Mouse (Mus musculus) CD4-positive helper T cell, adult 2 months (primary cell): ENCODE measurements at regions not wholly inside any gene's neighbourhood (a gene's known extent, or its start where the extent isn't known, plus 50 kb on each side); places are given as distances from the start of the nearest gene placed in this dataset.

Experiments
- DNase-seq: peaks from one replicate; pipeline ENCODE4 v3.0.0-alpha.2; 2012; ENCODE audit warnings: low read depth, missing footprints, low spot score

DNA sequence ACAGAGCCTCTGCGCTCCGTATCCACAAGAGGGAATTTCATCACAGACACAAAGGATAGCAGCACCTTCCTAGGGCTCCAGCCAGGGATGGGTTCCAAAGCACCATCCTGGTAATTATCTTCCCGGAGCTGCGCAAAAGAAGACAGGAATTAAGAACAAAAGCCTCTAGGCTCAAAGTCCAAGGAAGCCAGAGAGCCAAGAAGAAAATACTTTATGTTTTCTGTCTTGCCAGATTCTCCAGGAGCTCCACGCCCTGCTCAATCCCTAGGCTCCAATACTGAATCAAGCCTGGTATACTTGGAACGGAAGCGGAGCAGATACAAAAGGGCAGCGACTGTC lies 54.4 kb downstream of the Irf2bpl start:
- DNase-seq = no peak

DNA sequence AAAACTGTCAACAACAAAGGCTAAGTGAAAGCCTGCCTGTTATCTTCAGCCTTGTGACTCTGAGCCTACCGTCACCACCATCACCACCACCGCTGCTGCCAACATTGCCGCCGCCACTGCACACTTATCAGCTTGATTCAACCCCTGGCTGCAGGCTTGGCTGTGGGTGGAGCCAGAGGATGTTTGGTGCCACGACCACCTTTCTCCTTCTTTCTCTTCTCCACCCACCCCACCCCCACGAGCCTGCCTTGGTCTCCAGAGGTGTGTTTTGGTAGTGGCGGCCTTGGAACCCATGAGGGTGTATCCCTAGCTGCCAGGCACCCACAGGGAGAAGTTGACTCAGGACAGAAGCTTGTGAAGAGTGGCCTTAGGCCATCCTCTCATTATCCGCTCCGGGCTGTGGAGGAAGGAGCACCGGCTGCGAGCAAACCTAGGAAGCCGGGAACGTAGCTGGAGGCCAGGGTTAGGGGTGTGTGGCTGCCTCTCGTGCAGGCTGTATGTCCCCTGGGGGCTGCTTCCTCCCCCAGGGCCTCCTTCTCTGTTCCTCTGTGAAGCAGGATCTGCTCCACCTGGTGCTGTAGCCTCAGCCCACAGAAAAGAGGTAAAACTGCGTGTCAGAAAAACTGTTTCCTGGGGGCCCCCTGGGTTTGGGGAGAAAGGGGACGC lies 54.9 kb downstream of the Irf2bpl start:
- peak; percentile 31 for DNase-seq

- DNase-seq = no peak
Observed at GRCm38 (mm10) chr12:86827241-86827606, 57.4 kb downstream of the Irf2bpl start.

DNA sequence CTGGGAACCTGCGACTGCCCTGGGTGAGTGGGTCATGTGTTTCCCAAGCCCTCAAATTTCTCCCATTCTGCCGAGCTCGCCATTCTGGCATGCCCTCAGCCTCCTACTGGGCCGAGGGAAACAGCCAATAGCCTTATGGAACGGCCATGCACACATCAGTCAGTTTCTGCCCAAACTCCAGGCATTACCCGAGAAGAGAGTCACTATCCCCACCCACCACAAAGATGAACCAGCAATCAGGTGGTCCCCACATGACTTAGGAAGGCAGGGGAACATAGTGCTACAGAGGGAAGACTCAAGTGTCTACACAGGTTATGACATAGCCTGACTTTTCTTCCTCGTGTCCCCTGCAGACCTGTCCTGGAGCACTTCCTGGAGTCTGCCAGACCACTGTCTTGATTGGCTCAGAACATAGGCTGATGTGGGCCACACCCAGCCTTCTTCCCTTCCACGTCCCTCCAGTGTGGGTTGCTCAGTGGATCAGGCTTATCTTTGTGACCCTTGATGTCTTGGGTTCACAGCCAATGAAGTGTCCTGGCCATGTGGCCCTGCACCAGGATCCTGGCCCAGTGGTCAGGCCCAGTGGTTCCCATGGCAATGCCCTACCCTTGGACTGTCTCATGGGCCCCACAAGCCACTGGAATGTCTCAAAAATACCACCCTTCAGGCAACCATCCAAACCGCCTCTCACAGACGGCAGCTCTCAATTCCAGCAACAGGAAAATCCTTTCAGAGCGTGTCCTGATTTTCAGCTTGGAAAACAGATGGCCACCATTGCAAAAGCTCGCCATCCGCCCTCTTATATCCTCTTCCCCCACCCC lies 58.0 kb downstream of the Irf2bpl start:
- no peak for DNase-seq

GRCm38 (mm10) chr12:86825584-86826419 lies 58.8 kb downstream of the Irf2bpl start:
- DNase-seq = peak; percentile 43

GRCm38 (mm10) chr12:86824860-86825583 lies 59.6 kb downstream of the Irf2bpl start:
- DNase-seq = peak; percentile 90

DNA sequence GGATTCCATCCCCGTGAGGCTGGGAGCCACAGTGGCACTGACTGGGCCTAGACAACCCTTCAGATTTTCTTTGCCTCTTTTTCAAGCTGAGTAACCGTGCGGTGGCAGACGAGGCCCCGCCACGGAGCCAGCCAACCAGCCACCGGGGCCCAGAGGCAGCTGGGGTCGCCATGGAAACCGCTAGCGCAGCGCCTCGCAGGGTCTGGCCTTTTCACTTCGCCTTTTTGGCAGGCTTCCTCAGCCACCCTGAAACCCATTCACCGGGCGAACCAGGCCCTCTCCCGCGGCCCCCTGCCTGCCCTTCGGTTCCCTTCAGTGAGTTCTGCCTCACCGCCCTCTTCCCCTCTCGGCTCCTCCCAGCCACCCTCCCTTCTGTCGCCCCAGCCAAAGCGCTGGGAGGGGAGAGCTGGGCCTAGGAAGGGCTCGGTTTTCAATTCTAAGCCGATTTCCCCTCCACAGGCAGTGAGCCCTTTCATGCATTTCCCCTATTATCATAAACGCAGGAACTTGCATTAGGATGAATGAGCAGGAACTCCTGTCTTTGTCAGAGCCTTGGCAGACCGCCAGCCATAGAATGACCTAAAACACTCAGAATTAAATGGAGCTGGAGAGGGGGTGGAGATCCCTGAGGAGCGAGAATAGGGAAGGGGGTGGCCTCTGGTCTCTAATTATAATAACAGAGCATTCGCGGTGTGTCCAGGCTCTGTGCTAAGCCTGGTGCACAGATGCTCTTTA lies 60.6 kb downstream of the Irf2bpl start:
- peak; percentile 89 for DNase-seq

GRCm38 (mm10) chr12:86823488-86823854 lies 61.1 kb downstream of the Irf2bpl start:
- DNase-seq = no peak

GRCm38 (mm10) chr12:86821183-86821582 lies 63.4 kb downstream of the Irf2bpl start:
- no peak for DNase-seq

DNA sequence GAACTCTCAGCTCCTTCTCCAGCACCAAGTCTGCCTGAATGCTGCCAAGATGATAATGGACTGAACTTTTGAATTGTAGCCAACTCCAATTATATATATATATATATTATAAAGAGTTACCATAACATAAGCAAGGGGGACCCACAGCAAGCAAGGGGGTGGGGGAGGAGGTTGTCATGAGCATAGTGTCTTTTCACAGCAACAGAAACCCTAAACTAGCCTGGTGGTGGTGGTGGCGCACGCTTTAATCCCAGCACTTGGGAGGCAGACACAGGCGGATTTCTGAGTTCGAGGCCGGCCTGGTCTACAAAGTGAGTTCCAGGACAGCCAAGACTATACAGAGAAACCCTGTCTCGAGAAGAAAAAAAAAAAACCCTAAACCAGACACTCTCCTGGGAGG lies 65.0 kb downstream of the Irf2bpl start:
- DNase-seq = no peak

DNA sequence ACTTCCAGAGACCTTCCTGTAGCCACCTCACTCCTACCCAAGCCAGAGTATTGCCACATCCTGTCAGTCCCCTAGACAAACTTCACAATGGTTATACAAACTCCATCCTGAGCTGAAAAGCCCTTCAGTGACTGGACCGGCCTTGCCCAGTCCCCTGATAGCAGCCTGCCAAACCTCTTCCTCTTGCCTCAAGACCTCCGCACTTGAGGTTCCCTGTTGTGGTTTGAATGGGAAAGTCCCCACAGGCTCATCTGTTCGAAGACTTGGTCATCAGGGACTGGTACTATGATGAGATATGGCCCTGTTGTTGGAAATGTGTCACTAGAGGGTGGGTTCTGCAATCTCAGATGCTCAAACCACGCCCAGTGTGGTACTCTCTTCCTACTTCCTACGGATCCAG lies 65.4 kb downstream of the Irf2bpl start:
- peak; percentile 78 for DNase-seq

GRCm38 (mm10) chr12:86818201-86818600 lies 66.4 kb downstream of the Irf2bpl start:
- DNase-seq = no peak

DNA sequence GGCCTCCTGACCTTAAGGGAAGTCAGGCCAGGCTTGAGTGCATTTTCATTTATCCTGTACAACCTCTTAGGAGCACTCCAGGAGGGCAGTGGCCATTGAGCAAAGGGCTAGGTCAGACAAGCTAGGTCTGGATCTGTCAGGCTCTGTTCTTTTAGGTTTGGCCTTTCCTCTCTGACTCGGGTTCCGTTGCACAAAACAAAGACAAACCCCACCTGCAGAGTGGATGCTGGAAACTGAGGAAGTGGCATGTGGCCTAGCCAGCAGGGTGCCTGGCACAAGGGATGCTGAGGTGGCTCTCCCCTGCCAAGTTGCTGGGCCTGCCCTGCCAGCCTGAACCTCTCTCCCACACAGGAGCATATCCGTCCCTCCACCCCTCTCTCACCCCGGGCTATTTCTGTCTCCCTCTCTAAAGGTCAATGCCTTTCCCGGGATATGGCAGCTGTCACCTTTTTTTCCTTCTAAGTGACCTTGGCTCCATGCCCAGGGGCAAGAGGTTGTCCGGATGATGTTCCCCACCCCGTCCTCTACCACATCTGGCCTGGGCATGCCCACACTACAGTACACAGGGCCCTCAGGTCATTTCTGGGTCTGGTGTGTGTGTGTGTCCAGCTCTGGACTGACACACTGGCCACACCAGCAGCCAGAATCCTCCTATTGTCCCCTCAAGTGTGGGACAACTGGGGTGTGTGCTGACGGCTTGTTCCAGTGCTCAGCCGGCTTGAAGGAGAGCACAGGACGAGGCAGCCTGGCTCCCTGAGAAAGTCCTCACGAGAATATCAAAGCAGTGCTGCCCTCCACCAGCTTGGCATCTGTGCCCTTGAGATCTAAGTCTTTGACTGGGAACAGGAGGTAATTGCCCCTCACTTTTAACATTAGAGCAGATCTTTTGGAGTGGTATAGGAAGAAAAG lies 67.6 kb downstream of the Irf2bpl start:
- DNase-seq = no peak

DNA sequence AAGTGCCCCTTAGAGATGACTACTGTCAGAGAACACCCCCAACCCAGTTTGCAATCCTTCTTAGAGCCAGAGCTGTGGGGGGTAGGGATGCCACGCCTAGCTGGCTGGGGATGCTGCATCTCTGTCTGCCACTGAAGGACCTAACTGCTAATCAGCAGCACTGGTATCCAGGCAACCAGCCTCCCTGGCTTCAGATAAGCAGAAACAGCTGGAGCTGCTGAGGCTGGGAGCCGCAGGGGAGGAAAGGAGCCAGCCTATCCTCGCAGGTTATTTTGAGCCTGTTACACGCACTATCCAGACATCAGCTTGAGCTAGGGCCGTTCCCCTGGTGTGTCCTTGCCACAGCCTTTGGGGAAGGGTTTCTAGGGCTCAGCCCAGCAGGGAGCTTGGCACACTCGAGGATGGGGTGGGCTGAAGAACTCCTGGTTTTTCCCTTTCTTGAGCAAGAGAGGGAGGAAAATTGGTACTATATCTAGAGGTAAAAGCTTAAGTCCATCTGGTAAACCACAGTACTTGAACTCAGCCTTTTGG lies 68.4 kb downstream of the Irf2bpl start:
- no peak for DNase-seq

DNA sequence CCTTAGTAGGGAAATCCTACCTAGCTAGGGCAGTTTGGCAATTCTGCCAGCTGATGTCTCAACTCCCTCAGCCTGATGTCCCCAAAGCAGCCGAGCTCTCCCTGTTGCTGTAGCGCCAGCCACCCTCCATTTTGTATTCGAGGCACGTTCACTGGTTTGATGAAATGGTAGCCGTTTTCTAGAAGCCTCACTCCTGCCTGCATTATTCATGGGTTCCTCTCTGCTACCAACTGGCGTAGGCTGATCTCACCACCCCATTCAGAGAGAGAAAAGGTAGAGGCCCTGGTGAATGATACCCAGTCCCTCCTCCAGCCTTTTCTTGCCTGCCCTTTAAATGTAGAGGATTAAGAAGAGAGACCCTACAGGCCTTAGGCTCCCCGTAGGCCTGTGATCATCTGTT lies 69.9 kb downstream of the Irf2bpl start:
- no peak for DNase-seq
